Mouse (Mus musculus) neural tube, embryonic 13.5 days (tissue): ENCODE data around the gene Gm45261. TPM values are rescaled to one million over a fixed set of nuclear protein-coding genes. Genes with fewer than 3 reads are reported as not detected.

Experiments
- ATAC-seq: fragments of 200-750 bp; cut with Nextera tagmentation; 2 replicates; pipeline ENCODE4 v1.8.0; 2017; ENCODE audit warnings: low read depth, mild to moderate bottlenecking, moderate TSS enrichment, moderate library complexity
- H3K27ac ChIP-seq: fragments of 300-500 bp; sonication (generic); replicated peaks from 2 replicates; pipeline ENCODE4 v1.5.1; 2015; ENCODE audit warnings: moderate library complexity, mild to moderate bottlenecking, inconsistent platforms
- H3K27me3 ChIP-seq: fragments of 300-500 bp; sonication (generic); 2 replicates; pipeline ENCODE4 v1.6.1; 2015; ENCODE audit warnings: mild to moderate bottlenecking, inconsistent platforms
- H3K36me3 ChIP-seq: fragments of 300-500 bp; sonication (generic); 2 replicates; pipeline ENCODE4 v1.6.1; 2015; ENCODE audit warnings: mild to moderate bottlenecking, inconsistent platforms
- H3K4me1 ChIP-seq: fragments of 300-500 bp; sonication (generic); replicated peaks from 2 replicates; pipeline ENCODE4 v1.6.1; 2015; ENCODE audit warnings: inconsistent platforms
- H3K4me2 ChIP-seq: fragments of 300-500 bp; sonication (generic); 2 replicates; pipeline ENCODE4 v1.6.1; 2015; ENCODE audit warnings: inconsistent platforms, mild to moderate bottlenecking, moderate library complexity
- H3K4me3 ChIP-seq: fragments of 300-500 bp; sonication (generic); 2 replicates; pipeline ENCODE4 v1.5.1; 2015; ENCODE audit warnings: mild to moderate bottlenecking, inconsistent platforms
- H3K9ac ChIP-seq: fragments of 300-500 bp; sonication (generic); 2 replicates; pipeline ENCODE4 v1.6.1; 2015; ENCODE audit warnings: moderate library complexity, mild to moderate bottlenecking, inconsistent platforms
- H3K9me3 ChIP-seq: fragments of 300-500 bp; sonication (generic); 2 replicates; pipeline ENCODE4 v1.6.1; 2016; ENCODE audit warnings: inconsistent platforms
- WGBS: fragments of 180-500 bp; shearing (Covaris S2); methylation state at CpG from one replicate; pipeline ENCODE4 v1.1.7; 2015; 5-methylcytosine and 5-hydroxymethylcytosine counted together
- polyA plus RNA-seq: library from polyadenylated mRNA; unstranded; fragments of >200 nt; fragmentation: Nextera tagmentation; extraction: Ambion mirVana; gene quantifications from 2 replicates; pipeline ENCODE4 v1.2.1, GENCODE M21; 2015

Gm45261 gene
- not detected in 2 replicates for polyA plus RNA-seq

DNA sequence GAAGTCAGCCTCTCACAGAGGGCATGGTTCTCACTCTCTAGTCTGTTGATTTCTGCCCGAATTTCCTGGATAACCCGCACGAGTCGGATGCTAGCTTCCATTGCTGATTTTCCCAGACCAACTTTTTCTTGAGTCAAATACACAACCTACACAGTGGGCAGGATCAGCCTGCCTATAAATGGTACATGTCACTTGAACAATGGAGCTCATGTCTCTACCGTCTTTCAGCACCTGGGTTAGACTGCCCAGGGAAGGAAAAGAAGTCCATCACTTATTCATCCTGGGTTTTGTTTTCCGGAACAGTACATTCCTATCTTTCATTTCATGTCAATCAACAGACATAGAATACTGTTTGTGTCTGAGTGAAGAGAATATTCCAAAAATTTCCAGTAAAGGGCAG lies at the start of gene Gm45261:
Gene Gm45261, minus strand, starts transcription at position 101 of the 400 bp plus-strand sequence.
- Histone ChIP-seq H3K27ac (no peak within 1 kb of the TSS), H3K4me1 (no peaks in the 10 kb centered on the region), H3K27me3 (no peaks in the 10 kb centered on the region), H3K9me3 (no peaks in the 10 kb centered on the region), H3K4me2 (no peak within 1 kb of the TSS), H3K4me3 (no peak within 1 kb of the TSS), H3K9ac (no peak within 1 kb of the TSS), H3K36me3 (no peaks in the 10 kb centered on the region)
- WGBS = 91% methylated on average over 6 of the region's 6 CpGs
- ATAC-seq = no peak

GRCm38 (mm10) chr1:80504757-80505156 lies 43.5 kb upstream of the Gm45261 start:
- H3K9ac ChIP-seq = no peak overlapping the region
- H3K27me3 ChIP-seq = no peaks in the 10 kb centered on the region
- no peaks in the 10 kb centered on the region for H3K4me1 ChIP-seq
- H3K36me3 ChIP-seq = no peaks in the 10 kb centered on the region
- H3K27ac ChIP-seq = no peak overlapping the region
- H3K4me3 ChIP-seq = no peak overlapping the region
- H3K9me3 ChIP-seq = no peaks in the 10 kb centered on the region
- no peak for ATAC-seq
- WGBS = 92% methylated on average over 2 of the region's 2 CpGs
- H3K4me2 ChIP-seq = no peak overlapping the region

- 90% methylated on average over 4 of the region's 4 CpGs for WGBS
- H3K4me1 ChIP-seq = no peaks in the 10 kb centered on the region
- no peak overlapping the region for H3K9ac ChIP-seq
- H3K4me3 ChIP-seq = no peak overlapping the region
- H3K27me3 ChIP-seq = no peaks in the 10 kb centered on the region
- no peak overlapping the region for H3K4me2 ChIP-seq
- no peaks in the 10 kb centered on the region for H3K36me3 ChIP-seq
- ATAC-seq = no peak
- H3K27ac ChIP-seq = no peak overlapping the region
- H3K9me3 ChIP-seq = no peaks in the 10 kb centered on the region
Observed at GRCm38 (mm10) chr1:80504081-80504480, 42.8 kb upstream of the Gm45261 start.

DNA sequence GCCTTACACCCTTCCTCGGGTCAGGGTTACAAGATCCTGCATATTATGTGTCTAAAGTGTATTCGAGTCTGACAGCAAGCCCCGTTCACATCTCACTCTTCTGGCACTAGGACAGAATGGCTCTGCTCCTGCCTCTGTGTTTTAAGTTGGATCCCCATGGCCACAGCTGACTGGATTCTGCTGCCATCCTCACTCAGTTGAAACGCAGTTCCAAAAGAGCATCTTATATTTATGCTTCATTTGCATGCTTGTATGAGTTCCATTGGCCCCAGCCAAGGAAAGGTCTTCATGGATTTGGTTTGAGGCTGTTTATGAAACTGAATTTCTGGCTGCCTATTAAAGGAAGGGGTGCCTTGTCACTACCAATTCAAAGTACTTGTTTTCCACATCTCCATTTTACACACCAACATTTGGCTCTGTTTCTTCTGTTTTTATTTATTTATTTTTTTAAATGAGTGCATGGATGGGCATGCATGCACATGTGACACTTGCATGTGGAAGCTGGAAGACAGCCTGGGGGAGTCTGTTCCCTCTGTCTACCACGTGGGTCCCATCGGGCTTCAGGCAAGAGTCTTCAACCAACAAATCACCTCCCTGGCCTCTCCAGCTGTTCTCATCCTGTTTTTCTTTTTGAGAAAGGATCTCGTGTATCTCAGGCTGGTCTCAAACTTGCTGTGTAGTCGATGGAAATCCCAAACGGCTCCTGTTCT lies 41.4 kb upstream of the Gm45261 start:
- Histone ChIP-seq H3K27ac (no peak overlapping the region), H3K9me3 (no peaks in the 10 kb centered on the region), H3K4me1 (no peaks in the 10 kb centered on the region), H3K4me2 (no peak overlapping the region), H3K27me3 (no peaks in the 10 kb centered on the region), H3K36me3 (no peaks in the 10 kb centered on the region), H3K9ac (no peak overlapping the region), H3K4me3 (no peak overlapping the region)
- no peak for ATAC-seq
- 81% methylated on average over 9 of the region's 9 CpGs for WGBS

- H3K4me1 ChIP-seq = no peaks in the 10 kb centered on the region
- H3K9ac ChIP-seq = no peak overlapping the region
- H3K36me3 ChIP-seq = no peaks in the 10 kb centered on the region
- ATAC-seq = no peak
- H3K4me3 ChIP-seq = no peak overlapping the region
- WGBS = 45% methylated on average over 7 of the region's 7 CpGs
- no peak overlapping the region for H3K27ac ChIP-seq
- H3K9me3 ChIP-seq = no peaks in the 10 kb centered on the region
- H3K4me2 ChIP-seq = no peak overlapping the region
- no peaks in the 10 kb centered on the region for H3K27me3 ChIP-seq
Observed at GRCm38 (mm10) chr1:80499264-80499663, 38.0 kb upstream of the Gm45261 start.

GRCm38 (mm10) chr1:80496360-80496759 lies 35.1 kb upstream of the Gm45261 start:
- no peak overlapping the region for H3K4me2 ChIP-seq
- no peaks in the 10 kb centered on the region for H3K36me3 ChIP-seq
- WGBS = 88% methylated on average over 4 of the region's 4 CpGs
- H3K4me3 ChIP-seq = no peak overlapping the region
- no peaks in the 10 kb centered on the region for H3K27me3 ChIP-seq
- H3K4me1 ChIP-seq = no peaks in the 10 kb centered on the region
- H3K9me3 ChIP-seq = no peaks in the 10 kb centered on the region
- ATAC-seq = no peak
- H3K9ac ChIP-seq = no peak overlapping the region
- no peak overlapping the region for H3K27ac ChIP-seq

DNA sequence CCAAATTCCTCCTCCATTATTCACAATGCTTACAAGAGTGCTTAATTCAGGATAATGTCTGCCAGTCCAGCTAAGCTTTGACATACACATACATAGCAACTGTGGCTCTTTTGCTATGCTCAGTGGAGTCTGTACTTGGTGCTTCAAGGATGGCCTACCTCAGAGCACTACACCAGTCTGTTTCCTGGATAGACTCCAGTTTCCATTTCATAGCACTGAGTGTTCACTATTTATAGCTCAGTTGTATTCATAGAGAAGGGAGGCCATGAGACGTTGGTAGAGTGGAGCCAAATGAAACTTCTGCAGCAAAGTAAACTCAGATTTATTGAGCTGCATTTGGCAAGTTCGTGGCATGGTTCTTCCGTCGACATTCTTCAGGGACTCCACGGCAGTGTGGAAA lies 22.2 kb upstream of the Gm45261 start:
- Histone ChIP-seq H3K9me3 (no peaks in the 10 kb centered on the region), H3K4me2 (no peak overlapping the region), H3K9ac (no peak overlapping the region), H3K36me3 (no peaks in the 10 kb centered on the region), H3K27ac (no peak overlapping the region), H3K27me3 (no peaks in the 10 kb centered on the region), H3K4me3 (no peak overlapping the region), H3K4me1 (no peaks in the 10 kb centered on the region)
- ATAC-seq = no peak
- WGBS = 79% methylated on average over 5 of the region's 5 CpGs

GRCm38 (mm10) chr1:80474942-80475341 lies 13.7 kb upstream of the Gm45261 start:
- no peak for ATAC-seq
- WGBS = 82% methylated on average over 1 of the region's 1 CpGs

GRCm38 (mm10) chr1:80472395-80472794 lies 11.1 kb upstream of the Gm45261 start:
- Histone ChIP-seq H3K27me3 (no peaks in the 10 kb centered on the region), H3K27ac (no peak overlapping the region), H3K4me3 (no peak overlapping the region), H3K9me3 (no peaks in the 10 kb centered on the region), H3K36me3 (no peaks in the 10 kb centered on the region), H3K4me1 (no peaks in the 10 kb centered on the region), H3K9ac (no peak overlapping the region), H3K4me2 (no peak overlapping the region)
- no peak for ATAC-seq
- 100% methylated on average over 1 of the region's 1 CpGs for WGBS

More at GRCm38 (mm10) chr1:80474942-80475341, 13.7 kb upstream of the Gm45261 start:
- no peaks in the 10 kb centered on the region for H3K27me3 ChIP-seq
- H3K4me1 ChIP-seq = no peaks in the 10 kb centered on the region
- H3K4me2 ChIP-seq = no peak overlapping the region
- H3K9ac ChIP-seq = no peak overlapping the region
- no peak overlapping the region for H3K4me3 ChIP-seq
- no peak overlapping the region for H3K27ac ChIP-seq
- no peaks in the 10 kb centered on the region for H3K36me3 ChIP-seq
- no peaks in the 10 kb centered on the region for H3K9me3 ChIP-seq

- ATAC-seq = no peak
- Histone ChIP-seq H3K27me3 (no peaks in the 10 kb centered on the region), H3K4me1 (no peaks in the 10 kb centered on the region), H3K36me3 (no peaks in the 10 kb centered on the region), H3K4me2 (no peak overlapping the region), H3K9me3 (no peaks in the 10 kb centered on the region), H3K4me3 (no peak overlapping the region), H3K9ac (no peak overlapping the region), H3K27ac (no peak overlapping the region)
- WGBS = 84% methylated on average over 1 of the region's 1 CpGs
Observed at GRCm38 (mm10) chr1:80459923-80460322, 1.3 kb downstream of the Gm45261 start.

DNA sequence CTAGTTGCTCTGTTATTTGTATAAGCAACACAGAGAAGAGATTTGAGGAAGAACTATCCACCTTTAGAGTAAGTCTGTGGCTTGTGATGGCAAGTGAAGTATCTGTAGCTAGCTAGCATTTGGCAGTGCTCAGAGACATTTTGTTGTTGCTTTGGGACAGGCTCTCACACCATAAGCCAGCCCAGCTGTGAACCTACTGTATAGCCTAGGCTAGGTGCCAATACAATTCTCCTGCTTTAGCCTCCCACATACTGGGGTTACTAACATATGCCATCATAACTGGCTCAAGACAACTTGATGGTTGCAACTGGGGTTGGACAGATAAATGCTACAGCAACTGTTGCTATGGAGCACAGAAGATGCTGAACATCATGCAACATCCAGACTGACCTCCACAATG lies 1.8 kb downstream of the Gm45261 start:
- no peaks in the 10 kb centered on the region for H3K36me3 ChIP-seq
- H3K27ac ChIP-seq = no peak overlapping the region
- H3K4me2 ChIP-seq = no peak overlapping the region

DNA sequence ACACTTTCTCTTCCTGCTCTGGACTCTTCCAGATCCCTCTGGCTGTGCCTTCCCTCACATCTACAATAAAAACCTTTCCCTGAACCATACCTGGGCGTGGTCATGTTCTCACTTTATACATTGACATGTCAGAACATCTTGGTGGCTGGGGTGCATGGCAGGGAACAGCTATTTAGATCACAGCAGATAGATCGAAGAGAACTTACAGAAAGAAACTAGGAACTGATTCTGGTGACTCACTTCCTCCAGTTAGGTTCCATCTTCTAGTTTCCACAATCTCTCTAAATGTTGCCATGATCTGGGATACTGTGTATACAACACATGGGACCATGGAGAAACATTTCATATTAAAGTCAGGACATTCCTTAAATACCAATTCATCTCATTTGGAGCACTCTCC lies 7.3 kb downstream of the Gm45261 start:
- no peaks in the 10 kb centered on the region for H3K9me3 ChIP-seq
- H3K9ac ChIP-seq = no peak overlapping the region
- no peaks in the 10 kb centered on the region for H3K27me3 ChIP-seq
- no peak for ATAC-seq
- no peak overlapping the region for H3K27ac ChIP-seq
- H3K4me2 ChIP-seq = no peak overlapping the region
- H3K4me1 ChIP-seq = no peaks in the 10 kb centered on the region
- WGBS = 77% methylated on average over 2 of the region's 2 CpGs
- H3K4me3 ChIP-seq = no peak overlapping the region
- no peaks in the 10 kb centered on the region for H3K36me3 ChIP-seq

More for the DNA sequence above, 1.8 kb downstream of the Gm45261 start:
- Histone ChIP-seq H3K4me1 (no peaks in the 10 kb centered on the region), H3K9ac (no peak overlapping the region), H3K4me3 (no peak overlapping the region), H3K27me3 (no peaks in the 10 kb centered on the region), H3K9me3 (no peaks in the 10 kb centered on the region)
- no peak for ATAC-seq

GRCm38 (mm10) chr1:80451914-80452549 lies 9.2 kb downstream of the Gm45261 start:
- no peak overlapping the region for H3K27ac ChIP-seq
- H3K4me1 ChIP-seq = no peaks in the 10 kb centered on the region
- no peak overlapping the region for H3K4me2 ChIP-seq
- no peak overlapping the region for H3K9ac ChIP-seq
- ATAC-seq = no peak
- WGBS = 81% methylated on average over 1 of the region's 1 CpGs
- H3K9me3 ChIP-seq = no peaks in the 10 kb centered on the region
- H3K4me3 ChIP-seq = no peak overlapping the region
- H3K27me3 ChIP-seq = no peaks in the 10 kb centered on the region
- H3K36me3 ChIP-seq = no peaks in the 10 kb centered on the region
